Mouse (Mus musculus): ENCODE results near the gene Chrnb4. TPM values are rescaled to one million over a fixed set of nuclear protein-coding genes. Genes with fewer than 3 reads are reported as not detected.
A peak's percentile ranks its signal among the peaks of the same experiment; 100 is the strongest.

Chrnb4 gene
- polyA plus RNA-seq, 1 experiment from 2014 or later, result 3.9 TPM

DNA sequence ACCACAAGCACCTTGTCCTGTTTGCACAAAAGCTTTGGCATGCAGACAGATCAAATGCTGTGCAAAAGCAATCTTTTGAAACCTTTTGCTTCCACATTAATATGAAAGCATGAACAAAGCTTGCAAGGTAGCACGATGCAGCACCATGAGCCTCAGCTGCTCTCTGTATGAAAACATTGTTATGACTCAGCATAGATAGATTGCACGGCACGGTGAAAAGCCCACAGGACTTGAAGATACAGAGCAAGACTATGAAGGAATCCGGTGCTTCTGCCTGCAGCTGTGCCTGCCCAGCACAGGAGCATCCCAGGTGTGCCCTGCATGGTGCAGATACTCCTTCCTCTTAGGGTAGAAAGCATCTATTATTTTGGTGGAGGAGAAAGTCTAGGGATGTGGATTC lies 45.0 kb downstream of the Chrnb4 start:
- Histone ChIP-seq H3K4me3 (ENCODE audit: low read depth, low read length) (no peak overlapping the region), H3K27me3 (ENCODE audit: control insufficient read depth, insufficient read depth, low read length) (no peaks in the 10 kb centered on the region), H3K4me1 (replicated peaks; ENCODE audit: control insufficient read depth, insufficient read depth, low read length) (no peaks in the 10 kb centered on the region), H3K36me3 (ENCODE audit: control insufficient read depth, insufficient read depth, low read length) (no peaks in the 10 kb centered on the region), H3K27ac (ENCODE audit: low read depth, low read length) (no peak overlapping the region), H3K9ac (ENCODE audit: low read depth, low read length) (no peak overlapping the region), H3K4me2 (replicated peaks; ENCODE audit: low read depth, low read length) (no peak overlapping the region), H3K9me3 (ENCODE audit: control insufficient read depth, low read length) (no peaks in the 10 kb centered on the region)
- ATAC-seq (ENCODE audit: low FRiP score), result no peak
- no peak for DNase-seq (ENCODE audit: low spot score)
- WGBS, result 78% methylated on average over 4 of the region's 4 CpGs

DNA sequence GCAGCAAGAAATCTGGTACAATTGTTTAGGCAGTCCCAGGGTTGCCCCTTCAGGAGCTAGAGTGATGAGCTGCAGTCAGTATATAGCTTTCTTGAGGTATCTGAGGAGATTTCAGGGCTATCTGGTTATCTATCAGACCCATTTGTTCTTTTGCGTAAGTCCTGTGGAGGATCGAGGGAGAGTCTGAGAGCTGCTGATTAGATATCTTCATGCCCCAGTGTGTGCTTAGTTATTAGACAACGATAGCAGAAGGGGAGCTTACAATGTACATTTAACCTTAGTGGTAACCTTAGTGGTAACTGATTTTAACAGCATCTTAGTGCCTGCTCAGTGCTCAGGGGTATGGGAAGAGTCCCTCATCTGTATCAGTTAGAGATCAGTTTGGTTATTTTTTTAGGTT lies 52.9 kb downstream of the Chrnb4 start:
- Histone ChIP-seq H3K9ac (ENCODE audit: low read depth, low read length) (no peak overlapping the region), H3K36me3 (ENCODE audit: control insufficient read depth, insufficient read depth, low read length) (no peaks in the 10 kb centered on the region), H3K4me3 (ENCODE audit: low read depth, low read length) (no peak overlapping the region), H3K27me3 (ENCODE audit: control insufficient read depth, insufficient read depth, low read length) (no peaks in the 10 kb centered on the region), H3K4me1 (replicated peaks; ENCODE audit: control insufficient read depth, insufficient read depth, low read length) (no peaks in the 10 kb centered on the region), H3K27ac (ENCODE audit: low read depth, low read length) (no peak overlapping the region), H3K4me2 (replicated peaks; ENCODE audit: low read depth, low read length) (no peak overlapping the region), H3K9me3 (ENCODE audit: control insufficient read depth, low read length) (no peaks in the 10 kb centered on the region)
- DNase-seq (ENCODE audit: low spot score), result no peak
- no peak for ATAC-seq (ENCODE audit: low FRiP score)
- WGBS, result 90% methylated on average over 3 of the region's 3 CpGs

DNA sequence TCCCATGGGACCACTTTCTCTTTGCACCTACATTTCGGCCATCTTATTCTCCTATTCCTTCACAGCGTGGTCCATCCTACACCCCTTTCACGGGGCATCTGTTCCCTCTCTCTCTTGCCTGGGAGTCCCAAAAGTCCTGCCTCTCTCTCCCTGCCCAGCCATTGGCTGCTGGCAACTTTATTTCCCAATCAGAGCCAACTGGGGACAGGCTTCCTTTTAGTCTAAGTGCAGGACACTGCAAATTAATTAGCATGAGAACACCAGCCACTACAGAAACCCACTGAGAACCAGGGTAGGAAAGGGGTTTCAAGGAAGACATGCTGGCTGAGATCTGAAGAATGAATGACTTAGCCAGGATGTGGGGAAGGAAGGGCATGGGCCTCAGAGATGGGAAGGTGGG lies 54.2 kb downstream of the Chrnb4 start:
- DNase-seq (ENCODE audit: low spot score) (no peak), ATAC-seq (ENCODE audit: low FRiP score) (no peak)
- Histone ChIP-seq H3K36me3 (ENCODE audit: control insufficient read depth, insufficient read depth, low read length) (no peaks in the 10 kb centered on the region), H3K9ac (ENCODE audit: low read depth, low read length) (no peak overlapping the region), H3K27me3 (ENCODE audit: control insufficient read depth, insufficient read depth, low read length) (no peaks in the 10 kb centered on the region), H3K4me3 (ENCODE audit: low read depth, low read length) (no peak overlapping the region), H3K4me1 (replicated peaks; ENCODE audit: control insufficient read depth, insufficient read depth, low read length) (no peaks in the 10 kb centered on the region), H3K27ac (ENCODE audit: low read depth, low read length) (no peak overlapping the region), H3K9me3 (ENCODE audit: control insufficient read depth, low read length) (no peaks in the 10 kb centered on the region), H3K4me2 (replicated peaks; ENCODE audit: low read depth, low read length) (no peak overlapping the region)
- WGBS, result 48% methylated on average over 3 of the region's 3 CpGs

DNA sequence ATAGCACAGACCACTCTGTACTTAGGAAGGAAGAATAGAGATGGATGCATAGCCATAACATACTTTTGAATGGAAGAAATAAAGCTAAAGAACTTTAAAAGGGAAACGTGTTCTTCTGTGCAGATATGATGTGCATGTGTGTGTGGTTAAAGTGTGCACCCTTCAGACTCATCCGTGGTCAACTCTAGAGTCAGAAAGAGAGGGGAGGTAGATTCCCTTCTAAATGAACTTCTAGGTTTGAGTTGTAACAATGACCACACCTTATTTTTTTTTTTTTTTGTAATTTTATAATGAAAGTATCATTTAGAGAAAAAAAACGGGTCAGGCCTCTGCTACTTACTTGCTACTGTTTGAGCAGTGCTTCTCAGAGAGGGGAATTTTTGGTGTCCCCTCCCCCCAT lies 58.2 kb downstream of the Chrnb4 start:
- DNase-seq (ENCODE audit: low spot score), result no peak
- H3K4me2 ChIP-seq (replicated peaks; ENCODE audit: low read depth, low read length), result no peak overlapping the region
- 86% methylated on average over 3 of the region's 3 CpGs for WGBS

DNA sequence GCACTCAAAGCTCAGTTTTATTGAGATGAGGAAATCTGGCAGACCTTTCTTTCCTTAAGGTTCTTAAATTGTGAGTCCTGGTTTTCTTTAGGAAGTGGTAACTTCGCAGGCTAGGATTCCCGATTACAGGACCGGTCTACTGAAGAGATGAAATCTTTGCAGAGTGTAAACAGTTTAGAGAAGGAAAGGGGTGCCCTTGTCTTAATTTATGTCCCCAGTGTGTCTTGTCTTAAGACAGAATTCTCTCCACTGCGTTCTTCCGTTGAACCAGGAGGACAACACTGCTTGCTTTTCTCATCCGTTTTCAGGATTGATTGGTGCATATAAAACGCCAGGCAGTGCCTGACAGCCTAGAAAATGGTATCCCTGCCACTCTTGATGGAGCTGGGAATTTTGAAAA lies 66.2 kb downstream of the Chrnb4 start:
- DNase-seq (ENCODE audit: low spot score) (peak; percentile 39), ATAC-seq (ENCODE audit: low FRiP score) (no peak)
- Histone ChIP-seq H3K4me2 (replicated peaks; ENCODE audit: low read depth, low read length) (peak overlapping the region; percentile 81), H3K27me3 (ENCODE audit: control insufficient read depth, insufficient read depth, low read length) (peaks cover 13% of the 10 kb centered on the region), H3K9ac (ENCODE audit: low read depth, low read length) (0 out of 2 replicates have a peak overlapping the region, but pooled peaks have one; percentile 3), H3K9me3 (ENCODE audit: control insufficient read depth, low read length) (no peaks in the 10 kb centered on the region), H3K4me3 (ENCODE audit: low read depth, low read length) (peak overlapping the region; percentile 54), H3K36me3 (ENCODE audit: control insufficient read depth, insufficient read depth, low read length) (no peaks in the 10 kb centered on the region), H3K4me1 (replicated peaks; ENCODE audit: control insufficient read depth, insufficient read depth, low read length) (no peaks in the 10 kb centered on the region), H3K27ac (ENCODE audit: low read depth, low read length) (no peak overlapping the region)
- 5% methylated on average over 7 of the region's 7 CpGs for WGBS

More for the DNA sequence above, 58.2 kb downstream of the Chrnb4 start:
- no peaks in the 10 kb centered on the region for H3K4me1 ChIP-seq (replicated peaks; ENCODE audit: control insufficient read depth, insufficient read depth, low read length)
- H3K4me3 ChIP-seq (ENCODE audit: low read depth, low read length), result no peak overlapping the region
- no peak overlapping the region for H3K27ac ChIP-seq (ENCODE audit: low read depth, low read length)
- H3K27me3 ChIP-seq (ENCODE audit: control insufficient read depth, insufficient read depth, low read length), result no peaks in the 10 kb centered on the region
- ATAC-seq (ENCODE audit: low FRiP score), result no peak
- no peaks in the 10 kb centered on the region for H3K36me3 ChIP-seq (ENCODE audit: control insufficient read depth, insufficient read depth, low read length)
- H3K9ac ChIP-seq (ENCODE audit: low read depth, low read length), result no peak overlapping the region
- no peaks in the 10 kb centered on the region for H3K9me3 ChIP-seq (ENCODE audit: control insufficient read depth, low read length)

DNA sequence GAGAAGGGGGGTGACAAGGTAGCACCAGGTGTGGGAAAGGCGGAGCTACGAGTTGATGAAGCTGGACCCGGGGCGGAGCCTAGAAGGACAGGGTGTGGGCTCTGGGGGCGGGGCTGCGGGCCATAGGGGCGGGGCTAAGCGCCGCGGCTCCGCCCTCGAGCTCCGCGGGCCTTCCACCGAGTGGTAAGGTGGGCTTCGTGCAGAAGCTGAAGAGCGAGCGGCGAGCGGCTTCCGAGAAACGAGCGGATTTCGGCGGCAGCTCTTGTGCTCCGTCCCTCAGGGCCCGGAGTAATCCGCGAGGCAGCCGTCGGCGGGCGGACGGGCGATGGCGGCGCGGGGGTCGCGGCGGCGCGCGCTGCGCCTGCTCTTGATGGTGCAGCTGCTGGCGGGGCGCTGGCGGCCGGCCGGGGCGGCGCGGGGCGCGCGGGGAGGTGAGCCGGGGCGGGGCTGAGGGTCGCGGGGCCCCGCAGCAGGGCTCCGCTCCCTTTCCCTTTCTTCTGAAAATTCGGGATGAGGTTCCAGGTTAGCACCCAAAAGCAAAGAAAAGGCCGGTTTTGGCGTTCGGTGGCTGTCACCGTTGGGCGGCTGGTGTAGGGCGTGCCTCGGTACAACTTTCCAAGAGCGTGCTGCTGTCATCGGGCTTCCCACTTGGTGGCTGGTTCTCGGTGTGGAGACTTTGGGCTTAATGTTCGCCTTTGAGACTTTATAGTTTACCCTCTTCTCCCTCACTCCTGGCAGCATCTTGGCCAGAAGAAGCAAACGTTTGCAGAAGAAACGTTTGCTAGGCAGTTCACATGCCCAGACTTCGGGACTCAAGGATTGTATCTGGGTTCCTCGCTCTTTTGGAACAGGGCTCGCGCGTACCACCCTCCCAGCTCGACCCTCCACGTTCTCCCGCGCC lies 67.0 kb downstream of the Chrnb4 start:
- Histone ChIP-seq H3K27ac (ENCODE audit: low read depth, low read length) (0 out of 2 replicates have a peak overlapping the region, but pooled peaks have one; percentile 17), H3K4me3 (ENCODE audit: low read depth, low read length) (peak overlapping the region; percentile 54), H3K9ac (ENCODE audit: low read depth, low read length) (peak overlapping the region; percentile 58; the same call in 1 of the 2 replicates), H3K9me3 (ENCODE audit: control insufficient read depth, low read length) (no peaks in the 10 kb centered on the region), H3K27me3 (ENCODE audit: control insufficient read depth, insufficient read depth, low read length) (peaks cover 13% of the 10 kb centered on the region), H3K36me3 (ENCODE audit: control insufficient read depth, insufficient read depth, low read length) (no peaks in the 10 kb centered on the region), H3K4me1 (replicated peaks; ENCODE audit: control insufficient read depth, insufficient read depth, low read length) (no peaks in the 10 kb centered on the region), H3K4me2 (replicated peaks; ENCODE audit: low read depth, low read length) (peak overlapping the region; percentile 81)
- peak; percentile 85 for DNase-seq (ENCODE audit: low spot score)
- WGBS, result 0% methylated on average over 62 of the region's 85 CpGs
- ATAC-seq (ENCODE audit: low FRiP score), result peak; percentile 89

DNA sequence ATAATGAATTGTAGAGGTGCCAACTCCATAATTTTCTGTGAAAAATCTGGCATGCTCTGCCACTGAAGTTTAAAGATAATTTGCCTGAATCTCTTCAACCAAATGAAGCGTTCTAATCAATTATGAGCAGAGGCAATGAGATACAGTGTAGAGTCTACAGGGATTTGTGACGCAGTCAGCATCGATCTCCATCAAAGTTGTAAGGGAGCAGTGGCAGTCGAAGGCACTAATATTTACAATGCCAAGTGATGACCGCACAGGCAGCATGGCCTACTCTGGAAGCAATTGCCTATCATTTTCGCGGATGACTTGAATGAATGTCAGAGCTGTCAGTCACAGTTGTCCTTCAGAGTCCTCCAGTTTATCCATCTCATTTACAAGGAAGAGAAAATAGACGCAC lies 67.9 kb downstream of the Chrnb4 start, which contains the start of gene Chrna5:
Chrna5 (plus strand) TSS at position 207 of the 400 bp plus-strand sequence.
- Histone ChIP-seq H3K27ac (ENCODE audit: low read depth, low read length) (0 out of 2 replicates have a peak within 1 kb of the TSS, but pooled peaks have one; percentile 17), H3K36me3 (ENCODE audit: control insufficient read depth, insufficient read depth, low read length) (no peaks in the 10 kb centered on the region), H3K9me3 (ENCODE audit: control insufficient read depth, low read length) (no peaks in the 10 kb centered on the region), H3K9ac (ENCODE audit: low read depth, low read length) (peak within 1 kb of the TSS; percentile 58; the same call in 1 of the 2 replicates), H3K4me1 (replicated peaks; ENCODE audit: control insufficient read depth, insufficient read depth, low read length) (no peaks in the 10 kb centered on the region), H3K4me3 (ENCODE audit: low read depth, low read length) (peak within 1 kb of the TSS; percentile 54), H3K4me2 (replicated peaks; ENCODE audit: low read depth, low read length) (peak within 1 kb of the TSS; percentile 81), H3K27me3 (ENCODE audit: control insufficient read depth, insufficient read depth, low read length) (peaks cover 13% of the 10 kb centered on the region)
- 60% methylated on average over 8 of the region's 8 CpGs for WGBS
- 0 out of 2 replicates have a peak, but pooled peaks have one; percentile 34 for ATAC-seq (ENCODE audit: low FRiP score)
- peak; percentile 23 for DNase-seq (ENCODE audit: low spot score)

All from hindbrain, embryonic 11.5 days (tissue).